Mouse (Mus musculus): ENCODE measurements around the gene Cadm4. TPM values are rescaled to one million over a fixed set of nuclear protein-coding genes. Genes with fewer than 3 reads are reported as not detected.
"Not testable (repeated sequence)": the region's sequence is repeated elsewhere in the genome, so short reads cannot be mapped to it uniquely, and the experiment has no call there.

Cadm4 gene
- total RNA-seq, 2 experiments from 2014 or later, result 137 to 142 TPM

- no peak for DNase-seq
Measured at GRCm38 (mm10) chr7:24504004-24504403, 22.2 kb downstream of the Cadm4 start.

DNA sequence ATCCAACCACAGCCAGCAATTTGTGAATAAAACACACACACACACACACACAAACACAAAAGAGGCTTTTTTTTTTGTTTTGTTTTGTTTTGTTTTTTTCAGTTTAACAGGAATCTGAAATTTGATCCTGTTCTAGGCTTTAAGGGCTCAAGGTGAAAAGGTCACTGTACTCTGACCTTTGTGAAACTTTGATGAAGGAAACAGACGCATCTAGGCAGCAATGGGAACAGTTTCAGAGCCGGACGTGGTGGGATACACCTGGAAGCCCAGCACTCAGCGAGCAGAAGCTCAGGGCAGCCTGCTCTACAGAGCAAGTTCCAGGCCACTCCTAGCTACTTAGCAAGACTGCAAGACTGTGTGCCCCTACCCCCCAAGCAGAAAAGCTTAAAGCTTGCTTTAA, 23.0 kb downstream of the Cadm4 start:
- no peak for DNase-seq

DNA sequence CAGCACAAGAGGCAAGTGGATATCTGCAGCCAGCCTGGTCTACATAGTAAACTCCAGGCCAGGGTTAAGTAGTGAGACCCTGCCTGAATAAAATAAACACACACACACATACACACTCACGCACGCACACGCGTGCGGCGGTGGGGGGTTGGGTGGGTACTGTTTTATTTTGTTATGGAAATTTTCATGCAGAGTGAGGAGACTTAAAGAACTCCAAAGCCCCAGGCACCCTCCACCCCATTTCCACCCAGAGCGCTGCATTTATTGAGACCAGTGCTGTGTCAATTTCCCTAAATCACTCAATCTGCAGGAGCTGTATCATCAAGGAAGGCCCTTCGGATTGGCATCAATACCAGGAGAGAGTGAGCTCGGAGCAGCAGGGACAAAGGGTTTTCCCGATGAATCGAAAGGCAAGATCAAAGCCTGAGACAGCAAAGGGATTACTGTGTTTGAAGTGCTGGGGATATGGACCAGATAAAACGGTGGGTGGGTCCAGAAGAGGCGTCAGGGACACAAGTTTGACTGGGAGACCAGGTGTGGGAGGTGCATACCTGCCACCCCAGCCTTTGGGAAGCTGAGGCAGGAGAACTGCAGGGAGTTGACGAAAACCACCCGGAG, 23.7 kb downstream of the Cadm4 start:
- DNase-seq, result no peak

- DNase-seq, result no peak
Measured at GRCm38 (mm10) chr7:24506065-24506459, 24.2 kb downstream of the Cadm4 start.

DNA sequence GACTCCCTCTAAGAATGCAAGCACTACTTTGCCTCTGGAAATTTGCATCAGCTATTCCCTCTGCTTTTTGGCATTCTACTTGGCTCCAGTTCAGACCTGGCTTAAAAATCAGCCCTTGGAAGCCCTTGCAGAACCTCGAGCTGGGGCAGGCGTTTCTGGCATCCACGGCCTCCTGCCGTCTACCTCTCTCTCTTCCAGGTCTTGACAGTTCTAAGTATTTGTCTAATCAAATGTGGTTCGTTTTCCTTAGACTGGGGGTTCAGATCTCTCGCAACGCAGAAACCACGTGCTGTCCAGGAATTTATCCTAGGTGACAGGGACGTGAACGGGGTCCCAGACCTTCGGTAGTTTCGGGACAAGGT, 24.6 kb downstream of the Cadm4 start:
- peak; percentile 56 to 66 for DNase-seq

- DNase-seq, result peak; percentile 84 to 85
Measured at GRCm38 (mm10) chr7:24506838-24507725, 25.3 kb downstream of the Cadm4 start, which contains the start of gene Zfp428. Gene Zfp428 (plus strand): TSS chr7:24507006.

GRCm38 (mm10) chr7:24507726-24508114, 25.9 kb downstream of the Cadm4 start:
- no peak for DNase-seq

DNA sequence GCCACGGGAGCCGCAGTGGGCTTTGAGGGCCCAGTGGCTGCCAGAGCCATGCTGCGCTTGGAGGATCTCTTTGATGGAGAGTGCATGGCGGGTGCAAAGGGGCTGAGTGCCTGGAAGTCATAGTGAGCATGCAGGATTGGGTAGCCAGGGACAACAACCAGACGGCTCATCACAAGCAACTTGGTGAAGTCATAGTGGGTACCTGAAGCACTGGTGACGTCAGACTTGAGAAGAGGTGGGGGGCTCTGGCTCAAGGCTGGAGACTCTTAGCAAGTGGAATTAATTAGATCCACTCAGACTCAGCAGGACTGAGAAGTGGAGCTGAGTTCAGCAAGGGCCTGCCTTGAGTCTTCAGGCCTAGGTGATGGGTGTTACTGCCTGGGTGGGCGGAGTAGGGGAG, 30.5 kb downstream of the Cadm4 start, which contains the start of gene AC161166.1:
AC161166.1 (minus strand) TSS at position 101 of the 400 bp plus-strand sequence.
- no peak for DNase-seq

- DNase-seq, result not testable (repeated sequence)
Measured at GRCm38 (mm10) chr7:24516319-24516718, 34.5 kb downstream of the Cadm4 start.

- DNase-seq, result no peak
Measured at GRCm38 (mm10) chr7:24517077-24517476, 35.3 kb downstream of the Cadm4 start.

- DNase-seq, result peak in 1 of 2 experiments; percentile 43
Measured at GRCm38 (mm10) chr7:24517654-24518053, 35.8 kb downstream of the Cadm4 start.

DNA sequence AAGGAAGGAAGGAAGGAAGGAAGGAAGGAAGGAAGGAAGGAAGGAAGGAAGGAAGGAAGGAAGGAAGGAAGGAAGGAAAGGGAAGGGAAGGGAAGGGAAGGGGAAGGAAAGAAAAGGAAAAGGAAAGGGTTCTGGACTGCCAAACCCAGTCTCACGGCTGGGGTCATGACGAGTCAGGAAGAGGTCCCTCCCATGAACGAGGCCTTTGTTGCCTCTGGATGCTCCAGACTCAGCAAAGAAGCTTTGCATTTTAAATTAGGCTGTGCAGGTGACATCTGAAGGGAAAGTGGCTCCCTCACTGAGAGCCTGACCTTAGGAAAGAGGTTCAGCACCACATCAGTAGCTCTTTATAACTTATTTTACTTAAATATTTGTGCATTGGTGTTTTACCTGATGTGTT, 37.3 kb downstream of the Cadm4 start:
- no peak for DNase-seq

DNA sequence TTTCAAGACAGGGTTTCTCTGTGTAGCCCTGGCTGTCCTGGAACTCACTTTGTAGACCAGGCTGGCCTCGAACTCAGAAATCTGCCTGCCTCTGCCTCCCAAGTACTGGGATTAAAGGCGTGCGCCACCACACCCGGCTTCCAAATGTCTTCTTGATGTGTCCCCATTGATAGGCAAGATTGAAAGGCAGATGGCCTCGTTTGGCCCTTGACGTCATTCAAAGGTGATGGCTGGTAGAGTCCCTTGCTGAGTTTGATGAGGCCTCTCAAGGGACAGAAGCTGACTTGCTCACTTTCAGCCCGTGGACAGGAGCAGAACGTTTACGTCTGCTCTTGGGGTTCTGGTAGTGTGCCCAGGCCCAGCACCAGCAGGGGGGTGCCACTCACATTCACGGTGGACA, 38.2 kb downstream of the Cadm4 start:
- not testable (repeated sequence) for DNase-seq

DNA sequence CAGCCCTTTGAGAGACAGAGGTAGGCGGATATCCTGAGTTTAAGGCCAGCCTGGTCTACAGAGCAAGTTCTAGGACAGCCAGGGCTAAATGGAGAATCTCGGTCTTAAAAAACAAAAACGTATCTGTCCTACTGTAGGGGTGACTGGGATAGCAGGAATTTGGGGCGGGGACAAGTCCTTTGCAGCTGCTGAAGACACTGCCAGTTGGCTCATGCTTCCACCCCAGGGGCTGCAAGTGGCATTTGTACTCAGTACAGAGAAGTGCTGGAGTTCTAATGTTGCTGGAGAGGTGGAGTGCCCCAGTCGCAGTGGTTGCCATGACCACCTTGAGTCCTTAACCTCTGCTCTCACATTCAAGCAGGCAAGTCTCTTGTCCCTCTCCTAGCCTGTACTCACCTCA, 41.0 kb downstream of the Cadm4 start:
- DNase-seq, result no peak

DNA sequence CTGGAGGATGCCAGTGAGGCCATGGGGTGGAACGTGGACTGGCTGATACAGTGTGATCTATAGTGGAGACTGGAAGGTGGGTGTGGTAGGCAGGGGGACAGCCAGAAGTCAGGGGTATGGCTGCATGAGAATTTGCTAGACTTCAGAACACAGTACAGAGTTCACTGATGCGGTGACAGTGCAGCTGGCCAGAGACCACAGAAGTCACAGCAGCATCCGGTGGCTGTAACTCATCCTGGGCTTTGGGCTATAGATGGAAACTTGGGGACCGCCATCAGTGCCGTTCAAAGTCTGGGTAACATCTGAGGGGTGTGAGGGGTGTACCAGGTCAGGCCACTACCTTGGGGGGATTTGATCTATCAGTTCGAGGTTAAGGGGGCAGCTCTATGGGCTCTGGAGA, 41.9 kb downstream of the Cadm4 start:
- DNase-seq, result no peak

GRCm38 (mm10) chr7:24524978-24525377, 43.2 kb downstream of the Cadm4 start:
- DNase-seq, result no peak

DNA sequence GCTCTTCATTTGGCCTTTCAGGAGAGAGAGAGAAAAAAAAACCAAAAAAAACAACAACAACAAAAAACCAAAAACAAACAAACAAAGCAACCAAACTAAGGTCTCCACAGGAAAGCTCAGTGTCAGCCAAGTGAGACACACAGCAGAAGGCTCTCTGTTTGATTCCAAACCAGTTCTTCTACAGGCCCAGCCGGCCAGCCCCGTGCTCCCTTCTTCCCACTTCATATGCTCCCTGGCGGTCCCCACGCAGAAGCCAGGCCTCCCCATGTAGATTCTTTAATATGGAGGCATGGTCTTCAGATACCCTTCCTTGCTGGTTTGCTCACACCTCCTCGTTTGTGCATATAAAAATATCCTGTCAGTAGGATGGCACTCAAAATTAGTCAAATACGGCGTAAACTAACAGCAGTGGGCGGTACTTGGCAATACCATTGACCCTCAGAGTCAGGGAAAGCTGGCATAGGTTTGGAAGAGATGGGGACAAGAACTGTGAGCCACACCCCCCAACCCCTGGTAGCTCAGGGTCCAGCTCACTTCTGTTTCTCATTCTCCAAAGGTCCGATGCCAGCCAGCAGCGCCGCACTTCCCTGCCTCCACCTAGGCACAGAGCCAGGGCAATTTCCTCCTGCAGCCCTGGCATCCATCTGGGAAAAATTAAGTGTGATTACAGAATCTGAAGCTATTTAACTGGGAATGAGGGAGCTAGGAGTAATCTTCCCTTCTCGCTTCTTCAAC, 44.0 kb downstream of the Cadm4 start:
- DNase-seq, result peak in 1 of 2 experiments; percentile 35

DNA sequence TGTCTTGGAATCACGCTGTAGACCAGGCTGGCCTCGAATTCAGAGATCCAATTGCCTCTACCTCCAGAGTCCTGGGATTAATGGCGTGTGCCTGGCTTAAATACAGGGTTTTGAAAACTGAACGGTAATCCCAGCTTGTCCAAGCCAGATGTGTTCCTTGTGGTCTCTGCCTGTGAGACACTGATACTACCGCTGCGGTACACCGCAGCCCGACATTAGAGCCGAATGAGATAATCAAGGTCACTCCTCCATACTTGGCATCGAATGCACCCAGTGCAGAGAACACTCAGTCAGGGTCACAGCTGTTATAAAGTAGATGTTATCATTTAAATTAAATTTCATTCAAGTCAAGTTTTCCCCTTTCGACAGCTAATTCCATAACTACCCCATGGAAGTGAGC, 47.0 kb downstream of the Cadm4 start:
- DNase-seq, result no peak

DNA sequence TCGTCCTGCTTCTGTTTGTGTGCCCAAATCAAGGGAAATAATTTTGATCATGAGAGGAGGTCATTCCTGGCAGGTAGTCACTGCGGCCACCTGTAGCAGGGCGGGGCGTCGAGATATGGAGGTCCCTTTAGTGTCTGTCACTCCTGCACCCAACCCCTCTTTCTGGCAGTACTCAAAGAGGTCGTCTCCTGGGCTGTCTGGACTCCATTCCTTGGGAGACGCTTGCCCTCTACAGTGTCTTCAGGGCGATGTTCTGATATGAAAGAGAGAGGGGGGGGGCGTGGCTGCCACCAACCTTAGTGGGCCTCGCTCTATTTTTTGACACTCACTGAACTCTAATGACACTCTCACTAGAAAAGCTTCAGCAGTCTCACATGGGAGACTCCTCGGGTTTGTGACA, 47.8 kb downstream of the Cadm4 start:
- DNase-seq, result no peak

DNA sequence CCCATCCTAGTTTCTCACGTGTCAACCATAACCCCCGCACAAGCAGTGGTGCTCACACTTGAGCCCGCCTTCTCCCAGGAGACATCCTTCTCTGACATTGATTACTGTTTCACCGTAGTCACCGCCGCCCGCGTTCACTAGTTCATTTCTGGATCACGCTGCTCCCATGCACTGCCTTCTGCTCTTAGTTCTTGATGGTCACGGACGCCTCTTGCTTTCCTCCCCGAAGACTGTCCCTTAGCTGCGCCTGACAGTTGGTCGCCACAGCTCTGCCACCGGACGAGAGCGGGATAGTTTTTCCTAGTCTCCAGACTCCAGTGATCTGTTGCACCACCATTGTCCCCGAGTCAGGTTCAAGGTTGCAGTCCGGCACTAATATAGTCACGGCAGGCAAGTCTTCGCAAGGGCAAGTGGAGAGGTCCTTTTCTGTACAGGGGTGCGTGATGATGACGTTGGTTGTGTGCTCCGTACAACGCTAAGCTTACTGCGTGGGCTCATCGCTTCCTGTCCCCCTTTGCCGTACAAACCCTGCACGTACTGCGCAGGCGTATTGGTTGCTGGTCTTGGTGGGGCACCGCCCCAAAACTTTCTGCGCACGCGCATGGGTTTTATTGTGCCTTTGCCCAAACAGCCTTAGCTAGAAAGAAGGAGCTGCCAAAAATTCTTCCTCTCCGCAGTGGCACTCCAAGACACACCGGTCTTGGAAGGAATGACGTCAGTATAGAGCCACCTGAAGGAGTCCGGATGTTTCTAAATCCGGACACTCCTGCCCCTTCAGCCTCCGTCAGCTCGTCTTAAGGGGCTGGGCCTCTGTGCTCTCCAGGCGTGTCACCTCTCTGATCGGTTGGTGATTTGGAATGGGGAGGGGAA, 48.5 kb downstream of the Cadm4 start, which contains the start of gene Irgq:
Irgq (plus strand) TSS at position 628 of the 870 bp plus-strand sequence.
- DNase-seq, result peak; percentile 98 to 99

GRCm38 (mm10) chr7:24531211-24531971, 49.6 kb downstream of the Cadm4 start:
- peak; percentile 71 to 78 for DNase-seq
